Mouse (Mus musculus) neural tube, embryonic 14.5 days (tissue): ENCODE data around the gene Col27a1. TPM values are rescaled to one million over a fixed set of nuclear protein-coding genes. Genes with fewer than 3 reads are reported as not detected.

Source experiments
- ATAC-seq: fragments of 200-750 bp; cut with Nextera tagmentation; 2 replicates; pipeline ENCODE4 v1.8.0; 2017; ENCODE audit warnings: low read depth, mild to moderate bottlenecking, moderate TSS enrichment, moderate library complexity
- H3K27ac ChIP-seq: fragments of 300-500 bp; sonication (generic); 2 replicates; pipeline ENCODE4 v1.5.1; 2014; ENCODE audit warnings: low read depth, mild to moderate bottlenecking, control low read depth, low read length, moderate library complexity, mixed read lengths
- H3K27me3 ChIP-seq: fragments of 300-500 bp; sonication (generic); 2 replicates; pipeline ENCODE4 v1.6.1; 2014; ENCODE audit warnings: low read length; ENCODE audit not compliant: control insufficient read depth, insufficient read depth
- H3K36me3 ChIP-seq: fragments of 300-500 bp; sonication (generic); 2 replicates; pipeline ENCODE4 v1.6.1; 2014; ENCODE audit warnings: low read length, mixed read lengths; ENCODE audit not compliant: control insufficient read depth, insufficient read depth
- H3K4me1 ChIP-seq: fragments of 300-500 bp; sonication (generic); 2 replicates; pipeline ENCODE4 v1.6.1; 2014; ENCODE audit warnings: low read length; ENCODE audit not compliant: control insufficient read depth, insufficient read depth
- H3K4me2 ChIP-seq: fragments of 300-500 bp; sonication (generic); 2 replicates; pipeline ENCODE4 v1.6.1; 2014; ENCODE audit warnings: mild to moderate bottlenecking, low read depth, low read length, control low read depth
- H3K4me3 ChIP-seq: fragments of 300-500 bp; sonication (generic); 2 replicates; pipeline ENCODE4 v1.5.1; 2014; ENCODE audit warnings: low read depth, low read length, control low read depth, mixed read lengths
- H3K9ac ChIP-seq: fragments of 300-500 bp; sonication (generic); replicated peaks from 2 replicates; pipeline ENCODE4 v1.6.1; 2014; ENCODE audit warnings: low read depth, mild to moderate bottlenecking, control low read depth, low read length, mixed read lengths
- H3K9me3 ChIP-seq: fragments of 300-500 bp; sonication (generic); 2 replicates; pipeline ENCODE4 v1.6.1; 2016; ENCODE audit warnings: low read length; ENCODE audit not compliant: control insufficient read depth
- WGBS: fragments of 180-500 bp; shearing (Covaris S2); extraction: QIAGEN DNeasy Blood & Tissue Kit; methylation state at CpG from one replicate; pipeline ENCODE4 v1.1.7; 2014; 5-methylcytosine and 5-hydroxymethylcytosine counted together
- polyA plus RNA-seq: library from polyadenylated mRNA; unstranded; fragments of >200 nt; fragmentation: Nextera tagmentation; extraction: Ambion mirVana; gene quantifications from 2 replicates; pipeline ENCODE4 v1.2.1, GENCODE M21; 2014

The Col27a1 gene
- polyA plus RNA-seq, 1 experiment from 2014 or later: 1.2 TPM

DNA sequence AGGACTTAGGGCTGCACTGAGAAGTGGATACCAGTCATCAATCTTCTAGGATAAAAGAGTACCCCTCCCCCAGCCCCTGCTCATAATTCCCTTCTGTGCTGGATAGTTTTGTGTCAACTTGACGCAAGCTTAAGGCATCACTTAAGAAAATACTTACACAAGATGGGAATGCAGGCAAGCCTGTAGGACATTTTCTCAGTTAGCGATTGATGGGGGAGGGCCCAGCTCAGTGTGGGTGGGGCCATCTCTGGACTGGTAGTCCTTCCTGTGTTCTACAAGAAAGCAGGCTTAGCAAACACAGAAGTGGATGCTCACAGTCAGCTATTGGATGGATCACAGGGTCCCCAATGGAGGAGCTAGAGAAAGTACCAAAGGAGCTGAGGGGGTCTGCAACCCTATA, 19.4 kb upstream of the Col27a1 start:
- no peaks in the 10 kb centered on the region for H3K36me3 ChIP-seq
- no peak overlapping the region for H3K9ac ChIP-seq
- no peaks in the 10 kb centered on the region for H3K4me1 ChIP-seq
- no peak overlapping the region for H3K27ac ChIP-seq
- H3K27me3 ChIP-seq: no peaks in the 10 kb centered on the region
- no peak overlapping the region for H3K4me2 ChIP-seq
- WGBS: 88% methylated on average over 2 of the region's 2 CpGs
- no peak overlapping the region for H3K4me3 ChIP-seq
- no peaks in the 10 kb centered on the region for H3K9me3 ChIP-seq
- ATAC-seq: no peak

DNA sequence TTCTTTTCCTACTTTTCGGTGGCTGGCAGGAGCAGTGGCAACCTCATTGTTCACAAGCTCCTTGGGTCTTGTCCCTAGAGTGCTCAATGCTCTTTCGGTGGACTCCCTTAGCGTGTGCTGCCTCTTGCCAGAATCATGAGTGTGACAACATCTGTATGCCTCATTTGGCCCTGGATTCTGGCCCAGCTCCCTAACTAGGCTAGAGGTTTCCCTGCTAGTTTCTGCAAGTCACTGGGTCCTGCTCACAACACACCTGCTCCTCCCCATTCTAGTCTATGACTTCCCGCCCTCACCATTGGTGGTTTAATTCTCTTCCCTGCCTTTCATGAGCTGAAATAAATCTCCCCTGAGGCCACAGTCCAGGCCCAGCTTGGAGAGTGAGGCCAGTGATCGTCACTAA, 14.4 kb upstream of the Col27a1 start:
- ATAC-seq: no peak
- Histone ChIP-seq H3K36me3 (no peaks in the 10 kb centered on the region), H3K4me2 (no peak overlapping the region), H3K9ac (no peak overlapping the region), H3K4me3 (no peak overlapping the region), H3K4me1 (no peaks in the 10 kb centered on the region), H3K27ac (no peak overlapping the region), H3K27me3 (no peaks in the 10 kb centered on the region), H3K9me3 (no peaks in the 10 kb centered on the region)
- WGBS: 84% methylated on average over 5 of the region's 5 CpGs

DNA sequence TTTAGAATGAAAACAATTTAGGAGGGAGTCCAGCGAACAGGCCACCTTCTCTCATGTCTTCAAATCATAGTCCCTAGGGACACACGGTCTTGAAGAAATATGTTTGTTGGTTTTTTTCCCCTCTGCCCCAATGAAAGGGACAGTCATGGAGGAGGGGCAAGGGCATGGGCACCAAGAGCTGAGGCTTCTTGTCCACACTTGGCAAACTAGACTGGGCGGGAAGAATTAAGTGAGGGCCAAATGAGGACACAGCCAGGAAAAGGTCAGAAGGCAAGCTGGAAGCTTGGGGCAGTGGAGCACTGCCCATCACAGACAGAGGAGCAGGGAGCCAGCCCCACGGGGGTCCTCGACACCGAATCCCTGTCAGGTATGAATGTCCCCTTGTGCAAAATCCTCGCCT, 9.9 kb upstream of the Col27a1 start:
- WGBS: 89% methylated on average over 7 of the region's 7 CpGs
- H3K4me3 ChIP-seq: no peak overlapping the region
- no peaks in the 10 kb centered on the region for H3K9me3 ChIP-seq
- H3K9ac ChIP-seq: no peak overlapping the region
- no peak for ATAC-seq
- H3K4me1 ChIP-seq: no peaks in the 10 kb centered on the region
- H3K27me3 ChIP-seq: no peaks in the 10 kb centered on the region
- H3K27ac ChIP-seq: no peak overlapping the region
- H3K36me3 ChIP-seq: no peaks in the 10 kb centered on the region
- H3K4me2 ChIP-seq: no peak overlapping the region

DNA sequence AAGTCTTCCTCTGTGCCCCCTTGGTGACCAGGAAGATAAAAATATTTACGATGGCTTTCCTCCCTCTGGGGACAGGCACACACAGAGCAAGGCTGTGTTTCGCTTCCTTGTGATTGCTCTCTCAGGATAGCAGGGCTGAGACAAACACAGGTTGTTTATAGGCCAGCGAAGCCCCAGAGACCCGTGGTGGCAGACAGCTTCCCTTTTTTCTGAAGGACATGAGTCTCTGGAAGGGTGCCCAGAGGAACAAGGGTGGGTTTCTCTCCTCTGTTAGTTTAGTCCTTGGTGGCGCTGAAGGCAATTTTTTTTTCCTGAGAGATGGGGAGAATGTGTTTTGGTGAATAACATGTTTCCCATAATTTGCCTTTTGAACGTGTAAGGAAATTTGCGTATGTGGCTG, 8.2 kb upstream of the Col27a1 start:
- H3K27ac ChIP-seq: no peak overlapping the region
- no peaks in the 10 kb centered on the region for H3K4me1 ChIP-seq
- 53% methylated on average over 7 of the region's 7 CpGs for WGBS
- H3K36me3 ChIP-seq: no peaks in the 10 kb centered on the region
- H3K9me3 ChIP-seq: no peaks in the 10 kb centered on the region
- H3K27me3 ChIP-seq: no peaks in the 10 kb centered on the region
- no peak overlapping the region for H3K4me2 ChIP-seq
- H3K9ac ChIP-seq: no peak overlapping the region
- H3K4me3 ChIP-seq: no peak overlapping the region
- no peak for ATAC-seq

DNA sequence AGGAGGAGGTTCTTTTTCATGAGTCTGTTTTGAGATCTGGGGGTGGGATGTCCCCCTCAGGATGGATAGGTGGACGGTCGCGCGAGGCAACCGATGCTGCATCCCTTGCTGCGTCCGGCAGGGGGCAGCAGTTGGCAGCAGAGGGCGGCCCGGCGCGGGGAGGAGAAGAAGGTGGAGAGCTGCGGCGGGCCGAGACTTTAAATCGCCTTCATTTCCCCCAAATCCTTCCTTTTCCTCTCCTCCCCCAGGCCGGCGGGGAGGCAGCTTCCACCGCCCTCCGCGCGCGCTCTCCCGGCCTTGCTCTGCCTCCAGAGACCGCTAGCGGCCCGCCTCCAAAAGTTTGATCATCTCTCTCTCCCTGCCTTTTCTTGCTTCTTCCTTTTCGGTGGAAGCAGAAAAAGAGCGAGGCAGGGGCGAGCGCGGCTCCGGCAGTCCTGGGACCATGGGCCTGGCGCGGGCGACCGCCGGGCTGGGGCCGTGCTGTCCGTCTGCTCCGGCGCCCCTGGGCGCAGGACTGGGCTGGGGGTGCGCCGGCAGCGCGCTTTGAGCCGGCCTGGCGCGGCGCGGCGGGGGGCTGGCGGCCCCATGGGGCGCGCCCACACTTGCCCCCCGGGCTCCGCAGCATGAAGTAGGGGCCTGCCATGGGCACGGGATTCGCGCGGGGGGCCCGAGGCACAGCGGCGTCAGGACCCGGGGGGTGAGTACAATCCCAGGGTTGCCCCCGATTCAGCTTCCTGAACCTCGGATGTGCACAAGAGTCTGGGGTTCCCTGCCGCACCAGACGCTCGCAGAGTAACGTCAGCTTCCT, 1.6 kb downstream of the Col27a1 start:
- WGBS: under 1% methylated on average over 63 of the region's 71 CpGs
- H3K4me2 ChIP-seq: peak overlapping the region; percentile 100
- ATAC-seq: peak; percentile 50
- no peaks in the 10 kb centered on the region for H3K9me3 ChIP-seq
- H3K4me3 ChIP-seq: peak overlapping the region; percentile 53
- H3K27ac ChIP-seq: 0 out of 2 replicates have a peak overlapping the region, but pooled peaks have one; percentile 28
- H3K36me3 ChIP-seq: no peaks in the 10 kb centered on the region
- peak overlapping the region; percentile 57 for H3K9ac ChIP-seq
- H3K4me1 ChIP-seq: peaks cover 19% of the 10 kb centered on the region
- peaks cover 19% of the 10 kb centered on the region for H3K27me3 ChIP-seq

DNA sequence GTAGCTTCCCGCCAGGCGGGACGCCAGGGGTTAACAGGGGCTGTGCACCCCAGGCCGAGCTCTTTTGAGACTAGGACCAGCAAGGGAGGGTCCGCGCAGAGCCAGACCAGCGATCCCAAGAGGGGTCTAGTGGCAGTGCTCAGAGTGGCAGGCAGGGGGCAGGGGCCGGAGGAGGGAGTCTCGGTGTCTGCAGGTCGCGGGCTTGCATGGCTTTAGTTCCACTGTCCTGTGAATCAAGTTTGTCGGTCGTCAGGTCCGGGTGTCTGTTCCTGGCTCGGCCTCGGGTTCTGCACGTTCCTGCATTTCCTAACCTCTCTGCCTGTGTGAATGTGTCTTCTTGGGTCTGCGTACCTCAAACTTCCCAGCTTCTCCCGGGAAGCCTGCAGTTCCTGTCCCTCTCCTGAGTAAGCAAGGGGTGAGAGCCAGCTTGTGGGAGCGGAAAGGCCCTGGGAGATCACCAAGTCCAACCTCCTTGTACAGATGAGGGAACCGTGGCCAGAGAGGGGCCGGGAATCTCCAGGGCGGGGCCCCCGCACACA, 2.3 kb downstream of the Col27a1 start:
- 2% methylated on average over 24 of the region's 24 CpGs for WGBS
- H3K4me1 ChIP-seq: peaks cover 19% of the 10 kb centered on the region
- H3K4me2 ChIP-seq: peak overlapping the region; percentile 100
- H3K27ac ChIP-seq: no peak overlapping the region
- H3K27me3 ChIP-seq: peaks cover 19% of the 10 kb centered on the region
- H3K36me3 ChIP-seq: no peaks in the 10 kb centered on the region
- peak overlapping the region; percentile 53 for H3K4me3 ChIP-seq
- H3K9me3 ChIP-seq: no peaks in the 10 kb centered on the region
- H3K9ac ChIP-seq: peak overlapping the region; percentile 57
- ATAC-seq: peak; percentile 68

DNA sequence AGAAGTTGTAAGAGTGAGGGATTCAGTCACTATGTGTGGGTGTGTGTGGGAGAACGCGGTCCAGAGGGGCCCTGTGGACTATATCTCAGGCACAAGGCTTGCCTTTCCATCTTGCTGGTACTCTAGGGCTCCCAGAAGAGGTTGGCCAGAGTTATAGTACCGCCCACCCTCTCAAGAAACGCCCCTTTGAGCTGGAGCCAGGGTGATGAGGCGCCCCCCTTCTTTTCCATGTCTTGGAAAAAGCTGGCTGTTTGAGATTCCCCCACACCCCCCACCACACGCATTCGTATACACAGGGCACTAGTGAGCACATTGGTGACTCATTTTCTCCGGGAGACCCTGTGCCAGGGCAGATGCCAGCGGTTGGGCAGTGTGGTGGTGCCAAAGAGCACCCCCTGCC, 2.8 kb downstream of the Col27a1 start:
- Histone ChIP-seq H3K36me3 (no peaks in the 10 kb centered on the region), H3K27me3 (peaks cover 19% of the 10 kb centered on the region), H3K4me1 (peaks cover 19% of the 10 kb centered on the region), H3K4me2 (peak overlapping the region; percentile 100), H3K27ac (no peak overlapping the region), H3K9ac (no peak overlapping the region), H3K4me3 (peak overlapping the region; percentile 53; the same call in 1 of the 2 replicates), H3K9me3 (no peaks in the 10 kb centered on the region)
- WGBS: 36% methylated on average over 9 of the region's 9 CpGs
- ATAC-seq: 0 out of 2 replicates have a peak, but pooled peaks have one; percentile 3

DNA sequence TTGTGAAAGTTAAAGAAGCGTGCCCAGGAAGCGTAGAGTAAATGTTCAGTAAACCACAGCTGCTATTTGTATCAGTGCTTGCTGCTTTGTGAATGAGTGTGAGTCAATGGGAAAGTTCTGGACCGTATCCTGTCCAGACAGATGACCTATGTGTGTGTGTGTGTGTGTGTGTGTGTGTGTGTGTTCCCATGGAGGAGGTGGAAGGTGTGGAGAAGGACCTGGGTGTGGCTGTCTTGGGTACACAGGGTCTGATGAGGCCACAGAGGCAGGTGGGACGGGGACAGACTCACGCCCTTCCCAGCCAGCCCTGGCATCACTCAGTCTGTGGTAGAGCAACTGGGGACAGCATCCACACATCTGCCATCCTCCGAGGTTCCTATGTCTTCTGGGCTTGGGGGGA, 3.7 kb downstream of the Col27a1 start:
- no peak overlapping the region for H3K4me2 ChIP-seq
- no peaks in the 10 kb centered on the region for H3K9me3 ChIP-seq
- no peak overlapping the region for H3K9ac ChIP-seq
- WGBS: 91% methylated on average over 6 of the region's 6 CpGs
- ATAC-seq: no peak
- H3K4me3 ChIP-seq: no peak overlapping the region
- H3K27me3 ChIP-seq: peaks cover 19% of the 10 kb centered on the region
- H3K36me3 ChIP-seq: no peaks in the 10 kb centered on the region
- H3K27ac ChIP-seq: no peak overlapping the region
- H3K4me1 ChIP-seq: peaks cover 19% of the 10 kb centered on the region

DNA sequence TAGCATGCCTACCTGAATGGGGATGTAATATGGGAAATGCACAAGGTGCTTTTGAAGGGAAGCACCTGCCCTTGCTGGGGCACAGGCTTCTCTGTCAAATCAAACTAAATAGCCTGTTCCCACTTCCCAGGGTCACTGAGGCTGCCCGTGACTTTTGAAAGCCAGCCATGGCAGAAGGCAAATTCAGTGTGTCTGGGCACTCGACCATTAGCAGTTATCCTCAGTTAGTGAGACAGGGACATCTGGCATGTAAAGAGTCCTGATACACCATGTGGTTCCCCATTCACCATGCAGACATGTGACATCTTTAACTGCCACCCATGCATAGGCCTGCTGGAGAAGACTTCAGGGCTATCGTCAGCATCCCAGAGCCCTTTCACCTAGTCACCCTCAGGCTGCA, 5.3 kb downstream of the Col27a1 start:
- no peak for ATAC-seq
- H3K36me3 ChIP-seq: no peaks in the 10 kb centered on the region
- peaks cover 15% of the 10 kb centered on the region for H3K4me1 ChIP-seq
- H3K27ac ChIP-seq: no peak overlapping the region
- H3K9me3 ChIP-seq: no peaks in the 10 kb centered on the region
- no peak overlapping the region for H3K4me2 ChIP-seq
- H3K27me3 ChIP-seq: peaks cover 9% of the 10 kb centered on the region
- 78% methylated on average over 3 of the region's 3 CpGs for WGBS
- no peak overlapping the region for H3K9ac ChIP-seq
- H3K4me3 ChIP-seq: no peak overlapping the region
